Mouse (Mus musculus) C2C12 (cell line): ENCODE data around the gene Aox2.

Experiments
- CEBPB ChIP-seq: IDR thresholded peaks from one replicate; pipeline ENCODE4 v1.6.1; 2011; ENCODE audit warnings: low read depth, mild to moderate bottlenecking, control low read depth, moderate library complexity
- CTCF ChIP-seq: IDR thresholded peaks from one replicate; pipeline ENCODE4 v1.5.1; 2011; ENCODE audit not compliant: control insufficient read depth, insufficient read depth, insufficient read length
- MAX ChIP-seq: IDR thresholded peaks from one replicate; pipeline ENCODE4 v1.6.1; 2011; ENCODE audit warnings: mild to moderate bottlenecking, control low read depth
- MYOD1 ChIP-seq: IDR thresholded peaks from one replicate; pipeline ENCODE4 v1.6.1; 2011; ENCODE audit warnings: low read depth; ENCODE audit not compliant: control insufficient read depth, insufficient read length
- MYOG ChIP-seq: IDR thresholded peaks from one replicate; pipeline ENCODE4 v1.6.1; 2011; ENCODE audit not compliant: control insufficient read depth, insufficient read length; ENCODE audit errors: extremely low read depth

DNA sequence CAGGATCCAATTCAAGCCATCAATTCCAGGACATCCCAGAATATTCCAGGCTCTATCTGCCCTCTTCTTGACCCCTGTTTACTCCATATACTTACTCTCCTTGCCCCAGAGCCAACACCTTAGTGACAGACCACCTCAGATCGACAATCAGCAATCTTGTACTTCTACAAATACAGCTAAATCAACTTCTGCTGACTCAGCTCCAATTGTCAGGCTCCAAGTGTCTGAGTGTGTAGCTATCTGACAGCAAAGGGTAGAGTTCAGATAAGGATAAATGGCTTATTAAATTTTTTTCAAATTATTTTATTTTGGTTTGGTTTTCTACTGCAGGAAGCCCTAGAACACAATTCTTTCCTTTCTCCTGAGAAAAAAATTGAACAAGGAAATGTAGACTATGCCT lies 29.6 kb upstream of the Aox2 start:
- TF ChIP-seq CTCF (no peak), MYOG (no peak), CEBPB (no peak), MAX (no peak), MYOD1 (no peak)
